Mouse (Mus musculus): ENCODE data around the gene Chrm5. TPM values are rescaled to one million over a fixed set of nuclear protein-coding genes. Genes with fewer than 3 reads are reported as not detected.

Chrm5 gene
- 1.2 and 2.0 TPM in 2 replicates for polyA plus RNA-seq (2015; fragmentation: Nextera tagmentation; extraction: Ambion mirVana)

DNA sequence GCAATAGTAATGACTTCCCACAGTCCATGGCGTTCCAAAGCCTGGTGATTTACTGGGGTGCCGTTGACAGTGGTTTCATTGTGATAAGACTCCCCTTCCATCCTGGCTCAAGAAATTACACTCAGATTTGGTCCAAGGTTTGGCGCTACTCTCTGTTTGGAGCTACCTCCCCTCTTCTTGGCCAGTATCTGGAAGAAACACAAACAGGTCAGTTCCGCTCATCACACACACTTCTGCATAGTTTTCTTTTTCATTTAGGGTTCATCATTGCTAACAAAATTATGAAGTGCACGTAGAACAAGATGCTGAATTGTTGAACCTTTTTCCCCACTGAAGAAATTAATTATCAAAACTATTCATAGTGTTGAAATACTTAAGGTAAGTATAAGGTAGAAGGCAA lies at the start of gene Chrm5:
TSS of gene Chrm5 (minus strand) at position 101 of the 400 bp plus-strand sequence.
- H3K4me1 ChIP-seq = no peaks in the 10 kb centered on the region
- H3K27ac ChIP-seq = no peak within 1 kb of the TSS
- no peak within 1 kb of the TSS for H3K9ac ChIP-seq
- H3K4me3 ChIP-seq = no peak within 1 kb of the TSS
- no peak for ATAC-seq (replicated peaks)
- no peaks in the 10 kb centered on the region for H3K36me3 ChIP-seq (replicated peaks)
- H3K4me2 ChIP-seq = no peak within 1 kb of the TSS
- H3K9me3 ChIP-seq = no peaks in the 10 kb centered on the region
- 95% methylated on average over 5 of the region's 5 CpGs for WGBS
- no peaks in the 10 kb centered on the region for H3K27me3 ChIP-seq (replicated peaks)

GRCm38 (mm10) chr2:112526933-112527332 lies 46.4 kb upstream of the Chrm5 start:
- Histone ChIP-seq H3K4me1 (no peaks in the 10 kb centered on the region), H3K27ac (no peak overlapping the region), H3K4me3 (no peak overlapping the region), H3K36me3 (replicated peaks) (no peaks in the 10 kb centered on the region), H3K9ac (no peak overlapping the region), H3K27me3 (replicated peaks) (no peaks in the 10 kb centered on the region), H3K4me2 (no peak overlapping the region), H3K9me3 (no peaks in the 10 kb centered on the region)
- 86% methylated on average over 3 of the region's 3 CpGs for WGBS
- peak; percentile 70; the same call in 1 of the 2 replicates for ATAC-seq (replicated peaks)

DNA sequence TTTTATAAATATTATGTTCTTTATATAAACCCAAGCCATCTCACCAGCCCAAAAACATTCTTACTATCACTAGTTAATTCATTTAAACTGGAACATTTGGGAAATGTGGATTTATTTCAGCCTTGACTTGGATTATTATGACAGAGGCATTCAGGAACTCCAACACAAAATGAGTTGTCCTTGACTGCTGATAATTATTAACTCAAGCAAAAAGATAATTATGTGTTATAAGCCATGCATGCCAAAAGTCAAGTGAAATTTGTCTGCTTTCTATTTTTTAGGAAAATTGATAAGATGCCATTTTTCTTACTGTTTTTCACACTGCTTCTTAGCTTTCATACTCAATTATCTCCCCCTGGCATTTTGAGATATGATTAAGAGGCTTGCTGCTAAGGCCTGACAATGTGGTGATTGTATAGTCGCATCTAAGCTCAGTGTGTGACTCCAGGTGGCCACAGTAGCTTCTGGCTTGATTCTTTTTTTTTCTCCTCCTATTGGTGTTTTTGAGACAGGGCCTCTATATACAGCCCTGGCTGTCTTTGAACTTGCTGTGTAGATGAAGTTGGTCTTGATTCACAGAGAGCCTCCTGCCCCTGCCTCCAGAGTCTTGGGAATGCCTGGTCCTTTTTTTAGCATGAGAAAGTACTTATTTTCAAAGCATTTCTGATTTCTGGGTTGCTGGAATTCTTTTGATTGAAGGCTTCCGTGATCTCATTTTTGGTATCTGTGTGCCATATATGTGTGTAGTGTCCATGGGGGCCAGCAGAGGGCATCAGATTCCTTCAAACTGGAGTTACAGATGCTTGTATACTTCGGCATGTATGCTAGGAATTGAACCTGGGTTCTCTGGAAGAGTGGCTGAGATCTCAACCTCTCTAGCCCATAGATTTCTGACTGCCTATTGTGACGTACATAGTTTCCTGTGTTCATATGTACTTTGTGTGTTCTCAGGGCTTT lies 40.2 kb upstream of the Chrm5 start:
- no peak for ATAC-seq (replicated peaks)
- H3K4me2 ChIP-seq = no peak overlapping the region
- no peaks in the 10 kb centered on the region for H3K27me3 ChIP-seq (replicated peaks)
- 81% methylated on average over 4 of the region's 4 CpGs for WGBS
- H3K9ac ChIP-seq = no peak overlapping the region
- no peak overlapping the region for H3K27ac ChIP-seq
- no peaks in the 10 kb centered on the region for H3K9me3 ChIP-seq
- H3K4me1 ChIP-seq = no peaks in the 10 kb centered on the region
- no peak overlapping the region for H3K4me3 ChIP-seq
- H3K36me3 ChIP-seq (replicated peaks) = no peaks in the 10 kb centered on the region

DNA sequence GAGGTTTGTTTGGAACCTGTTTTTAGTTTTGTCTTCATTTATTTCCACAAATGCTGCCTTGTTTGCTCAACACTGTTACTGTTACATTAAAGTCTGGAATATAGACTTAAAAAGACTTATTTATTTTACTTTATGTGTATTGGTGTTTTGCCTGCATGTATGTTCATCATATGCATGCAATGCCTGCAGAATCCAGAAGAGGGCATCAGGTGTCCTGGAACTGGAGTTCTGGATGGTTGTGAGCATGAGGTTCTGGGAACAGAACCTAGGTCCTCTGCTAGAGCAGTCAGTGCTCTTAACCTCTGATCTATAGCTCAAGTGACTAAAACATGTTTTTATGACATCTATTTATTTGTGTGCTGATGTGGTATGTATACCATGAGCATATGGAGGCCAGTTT lies 38.0 kb upstream of the Chrm5 start:
- Histone ChIP-seq H3K27me3 (replicated peaks) (no peaks in the 10 kb centered on the region), H3K36me3 (replicated peaks) (no peaks in the 10 kb centered on the region), H3K4me2 (no peak overlapping the region), H3K27ac (no peak overlapping the region), H3K9ac (no peak overlapping the region), H3K4me3 (no peak overlapping the region), H3K9me3 (no peaks in the 10 kb centered on the region), H3K4me1 (no peaks in the 10 kb centered on the region)
- no peak for ATAC-seq (replicated peaks)

GRCm38 (mm10) chr2:112517218-112517617 lies 36.6 kb upstream of the Chrm5 start:
- no peaks in the 10 kb centered on the region for H3K9me3 ChIP-seq
- no peaks in the 10 kb centered on the region for H3K4me1 ChIP-seq
- H3K4me2 ChIP-seq = no peak overlapping the region
- WGBS = 87% methylated on average over 3 of the region's 3 CpGs
- H3K9ac ChIP-seq = no peak overlapping the region
- ATAC-seq (replicated peaks) = no peak
- H3K27ac ChIP-seq = no peak overlapping the region
- H3K36me3 ChIP-seq (replicated peaks) = no peaks in the 10 kb centered on the region
- no peaks in the 10 kb centered on the region for H3K27me3 ChIP-seq (replicated peaks)
- H3K4me3 ChIP-seq = no peak overlapping the region

- H3K4me2 ChIP-seq = no peak overlapping the region
- H3K9ac ChIP-seq = no peak overlapping the region
- no peak for ATAC-seq (replicated peaks)
- 64% methylated on average over 3 of the region's 3 CpGs for WGBS
- no peak overlapping the region for H3K27ac ChIP-seq
- no peaks in the 10 kb centered on the region for H3K4me1 ChIP-seq
- H3K4me3 ChIP-seq = no peak overlapping the region
- H3K9me3 ChIP-seq = no peaks in the 10 kb centered on the region
- H3K27me3 ChIP-seq (replicated peaks) = no peaks in the 10 kb centered on the region
- H3K36me3 ChIP-seq (replicated peaks) = no peaks in the 10 kb centered on the region
These were observed 36.2 kb upstream of the Chrm5 start for GRCm38 (mm10) chr2:112516728-112517127.

- H3K4me1 ChIP-seq = no peaks in the 10 kb centered on the region
- 83% methylated on average over 1 of the region's 1 CpGs for WGBS
- ATAC-seq (replicated peaks) = no peak
- H3K27ac ChIP-seq = no peak overlapping the region
- no peaks in the 10 kb centered on the region for H3K27me3 ChIP-seq (replicated peaks)
- H3K36me3 ChIP-seq (replicated peaks) = no peaks in the 10 kb centered on the region
- H3K4me2 ChIP-seq = no peak overlapping the region
- H3K9ac ChIP-seq = no peak overlapping the region
- no peaks in the 10 kb centered on the region for H3K9me3 ChIP-seq
- no peak overlapping the region for H3K4me3 ChIP-seq
These were observed 32.5 kb upstream of the Chrm5 start for GRCm38 (mm10) chr2:112513036-112513435.

DNA sequence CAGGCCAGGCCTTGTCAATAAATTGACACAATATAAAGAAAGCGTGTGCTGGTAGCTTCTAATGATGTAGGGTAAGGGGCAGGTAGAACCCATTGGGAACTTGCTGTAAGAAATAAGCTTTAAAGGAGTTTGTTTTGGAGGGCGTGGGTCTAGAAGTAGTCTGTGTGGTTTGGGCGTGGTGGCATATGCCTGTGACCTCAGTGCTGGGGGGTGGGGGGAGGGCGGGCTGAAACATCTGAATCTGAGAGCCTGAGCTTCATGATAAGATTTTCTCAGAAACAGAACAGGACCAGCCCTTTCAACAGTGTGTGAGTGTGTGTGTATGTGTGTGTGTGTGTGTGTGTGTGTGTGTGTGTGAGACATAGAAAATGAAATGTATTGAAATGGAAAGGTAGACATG lies 29.6 kb upstream of the Chrm5 start:
- no peak for ATAC-seq (replicated peaks)

DNA sequence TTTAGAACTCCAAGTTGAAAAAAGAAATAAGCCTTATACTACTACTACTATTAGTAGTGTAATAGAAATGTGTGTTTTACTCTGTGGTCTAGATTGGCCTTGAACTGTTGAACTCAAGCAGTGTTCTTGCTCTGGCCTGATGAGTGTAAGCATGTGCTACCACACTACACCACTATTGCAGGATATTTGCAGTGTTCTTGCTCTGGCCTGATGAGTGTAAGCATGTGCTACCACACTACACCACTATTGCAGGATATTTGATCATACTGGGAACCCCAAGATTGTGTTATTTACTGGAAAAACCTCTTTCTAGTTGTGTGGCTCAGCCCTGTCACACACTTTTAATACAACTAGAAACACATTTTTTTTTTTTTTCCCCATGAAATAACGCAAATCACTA lies 26.9 kb upstream of the Chrm5 start:
- Histone ChIP-seq H3K4me2 (no peak overlapping the region), H3K27ac (no peak overlapping the region), H3K4me3 (no peak overlapping the region), H3K9ac (no peak overlapping the region), H3K27me3 (replicated peaks) (no peaks in the 10 kb centered on the region), H3K36me3 (replicated peaks) (no peaks in the 10 kb centered on the region), H3K4me1 (no peaks in the 10 kb centered on the region), H3K9me3 (no peaks in the 10 kb centered on the region)
- no peak for ATAC-seq (replicated peaks)
- WGBS = 96% methylated on average over 1 of the region's 1 CpGs

More for the DNA sequence above, 29.6 kb upstream of the Chrm5 start:
- no peak overlapping the region for H3K4me2 ChIP-seq
- no peak overlapping the region for H3K27ac ChIP-seq
- no peak overlapping the region for H3K4me3 ChIP-seq
- no peak overlapping the region for H3K9ac ChIP-seq
- 92% methylated on average over 4 of the region's 4 CpGs for WGBS
- no peaks in the 10 kb centered on the region for H3K4me1 ChIP-seq
- H3K27me3 ChIP-seq (replicated peaks) = no peaks in the 10 kb centered on the region
- no peaks in the 10 kb centered on the region for H3K9me3 ChIP-seq
- no peaks in the 10 kb centered on the region for H3K36me3 ChIP-seq (replicated peaks)

- Histone ChIP-seq H3K9ac (no peak overlapping the region), H3K4me1 (no peaks in the 10 kb centered on the region), H3K27ac (no peak overlapping the region), H3K4me3 (no peak overlapping the region), H3K36me3 (replicated peaks) (no peaks in the 10 kb centered on the region), H3K4me2 (no peak overlapping the region), H3K27me3 (replicated peaks) (no peaks in the 10 kb centered on the region), H3K9me3 (no peaks in the 10 kb centered on the region)
- 74% methylated on average over 5 of the region's 5 CpGs for WGBS
- no peak for ATAC-seq (replicated peaks)
These were observed 26.4 kb upstream of the Chrm5 start for GRCm38 (mm10) chr2:112506841-112507435.

GRCm38 (mm10) chr2:112503978-112504377 lies 23.4 kb upstream of the Chrm5 start:
- Histone ChIP-seq H3K4me1 (peaks cover 7% of the 10 kb centered on the region; the same call in 1 of the 2 replicates), H3K9me3 (no peaks in the 10 kb centered on the region), H3K9ac (no peak overlapping the region), H3K27ac (no peak overlapping the region), H3K36me3 (replicated peaks) (no peaks in the 10 kb centered on the region), H3K27me3 (replicated peaks) (no peaks in the 10 kb centered on the region), H3K4me2 (no peak overlapping the region), H3K4me3 (no peak overlapping the region)
- no peak for ATAC-seq (replicated peaks)
- WGBS = 89% methylated on average over 6 of the region's 6 CpGs

GRCm38 (mm10) chr2:112501209-112501608 lies 20.6 kb upstream of the Chrm5 start:
- H3K9me3 ChIP-seq = no peaks in the 10 kb centered on the region
- peak; percentile 94 for ATAC-seq (replicated peaks)
- no peak overlapping the region for H3K9ac ChIP-seq
- H3K4me1 ChIP-seq = peaks cover 7% of the 10 kb centered on the region; the same call in 1 of the 2 replicates
- H3K4me2 ChIP-seq = no peak overlapping the region
- no peak overlapping the region for H3K27ac ChIP-seq
- no peaks in the 10 kb centered on the region for H3K27me3 ChIP-seq (replicated peaks)
- WGBS = 4% methylated on average over 6 of the region's 6 CpGs
- H3K36me3 ChIP-seq (replicated peaks) = no peaks in the 10 kb centered on the region
- no peak overlapping the region for H3K4me3 ChIP-seq

All from midbrain, embryonic 15.5 days (tissue).